Mouse (Mus musculus) bone marrow, adult 2 months (tissue): ENCODE results near the gene Serinc2.

ENCODE experiments used
- CTCF ChIP-seq: fragments of 200-500 bp; IDR thresholded peaks from 2 replicates; pipeline ENCODE4 v1.5.1; 2011; ENCODE audit warnings: low read length, control low read depth; ENCODE audit not compliant: control insufficient read depth, insufficient read depth
- POLR2A ChIP-seq: fragments of 200-500 bp; IDR thresholded peaks from 2 replicates; pipeline ENCODE4 v1.6.1; 2011; ENCODE audit warnings: low read depth, mild to moderate bottlenecking, control low read depth, low read length, borderline replicate concordance; ENCODE audit not compliant: control insufficient read depth

DNA sequence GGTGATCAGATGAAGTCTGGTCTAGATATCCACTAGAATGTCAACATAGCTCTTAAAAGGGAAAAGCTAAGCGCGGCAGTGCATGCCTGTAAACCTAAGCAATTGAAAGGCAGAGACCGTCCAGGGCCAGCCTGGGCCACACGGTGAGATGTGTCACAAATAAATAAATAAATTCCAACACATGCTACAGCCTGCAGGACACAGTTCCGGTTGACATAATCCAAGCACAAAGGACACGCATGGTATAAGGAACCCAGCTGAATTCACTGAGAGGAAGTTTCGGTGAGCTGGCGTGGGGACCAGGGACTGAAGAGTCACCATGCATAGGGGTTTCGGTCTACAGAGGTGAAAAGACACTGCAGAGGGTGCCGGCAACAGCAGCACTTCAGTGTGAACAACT is 10.3 kb downstream of the Serinc2 start:
- TF ChIP-seq POLR2A (no peak), CTCF (no peak)
